Mouse (Mus musculus) limb, embryonic 14.5 days (tissue): ENCODE measurements around the gene Mpv17l2. TPM values are rescaled to one million over a fixed set of nuclear protein-coding genes. Genes with fewer than 3 reads are reported as not detected.

Source experiments
- ATAC-seq: fragments of 200-750 bp; cut with Nextera tagmentation; 2 replicates; pipeline ENCODE4 v1.8.0; 2017; ENCODE audit warnings: low read depth, moderate number of reproducible peaks, moderate TSS enrichment; ENCODE audit not compliant: low FRiP score
- DNase-seq: peaks from one replicate; pipeline ENCODE4 v3.0.0-alpha.2; 2015; ENCODE audit warnings: low spot score
- H3K27ac ChIP-seq: fragments of 300-500 bp; sonication (generic); replicated peaks from 2 replicates; pipeline ENCODE4 v1.5.1; 2014; ENCODE audit warnings: low read depth, mild to moderate bottlenecking, low read length, moderate library complexity, mixed read lengths
- H3K27me3 ChIP-seq: fragments of 300-500 bp; sonication (generic); 2 replicates; pipeline ENCODE4 v1.6.1; 2014; ENCODE audit warnings: low read length, mixed read lengths; ENCODE audit not compliant: control insufficient read depth, insufficient read depth
- H3K36me3 ChIP-seq: fragments of 300-500 bp; sonication (generic); 2 replicates; pipeline ENCODE4 v1.6.1; 2014; ENCODE audit warnings: mild to moderate bottlenecking, low read length, moderate library complexity, mixed read lengths; ENCODE audit not compliant: control insufficient read depth, insufficient read depth
- H3K4me1 ChIP-seq: fragments of 300-500 bp; sonication (generic); 2 replicates; pipeline ENCODE4 v1.6.1; 2014; ENCODE audit warnings: antibody characterized with exemption, low read length, mixed read lengths; ENCODE audit not compliant: control insufficient read depth, insufficient read depth
- H3K4me2 ChIP-seq: fragments of 300-500 bp; sonication (generic); replicated peaks from 2 replicates; pipeline ENCODE4 v1.6.1; 2014; ENCODE audit warnings: low read depth, mild to moderate bottlenecking, low read length, moderate library complexity; ENCODE audit not compliant: severe bottlenecking
- H3K4me3 ChIP-seq: fragments of 300-500 bp; sonication (generic); replicated peaks from 2 replicates; pipeline ENCODE4 v1.5.1; 2014; ENCODE audit warnings: low read length
- H3K9ac ChIP-seq: fragments of 300-500 bp; sonication (generic); 2 replicates; pipeline ENCODE4 v1.6.1; 2014; ENCODE audit warnings: mild to moderate bottlenecking, low read depth, low read length, moderate library complexity; ENCODE audit not compliant: severe bottlenecking
- H3K9me3 ChIP-seq: fragments of 300-500 bp; sonication (generic); 2 replicates; pipeline ENCODE4 v1.6.1; 2016; ENCODE audit warnings: low read length; ENCODE audit not compliant: control insufficient read depth
- POLR2A ChIP-seq: fragments of 200-500 bp; IDR thresholded peaks from 2 replicates; pipeline ENCODE4 v1.8.0; 2012; ENCODE audit warnings: inconsistent platforms, mild to moderate bottlenecking, moderate library complexity, borderline replicate concordance; ENCODE audit not compliant: insufficient read depth, insufficient read length; ENCODE audit errors: extremely low read depth
- WGBS: fragments of 180-500 bp; shearing (Covaris S2); extraction: QIAGEN DNeasy Blood & Tissue Kit; methylation state at CpG from one replicate; pipeline ENCODE4 v1.1.7; 2014; 5-methylcytosine and 5-hydroxymethylcytosine counted together
- polyA plus RNA-seq, 2 experiments: library from polyadenylated mRNA; depleted of rRNA in 1 of 2; stranded (reverse) in 1 of 2; unstranded in 1 of 2; fragments of >200 nt; fragmentation: Nextera tagmentation in 1 of 2; extraction: Ambion mirVana in 1 of 2; gene quantifications; 2 replicates each; pipeline versions ENCODE4 v1.2.1 to v1.2.3; 2012 to 2014

The Mpv17l2 gene
- polyA plus RNA-seq, 2 experiments: 27.7 to 40.3 TPM

GRCm38 (mm10) chr8:70773410-70773809 is 12.7 kb upstream of the Mpv17l2 start:
- Histone ChIP-seq H3K9ac (peak overlapping the region; percentile 36; the same call in 1 of the 2 replicates), H3K27ac (peak overlapping the region; percentile 68), H3K4me2 (peak overlapping the region; percentile 28; the same call in 1 of the 2 replicates), H3K27me3 (no peaks in the 10 kb centered on the region), H3K9me3 (no peaks in the 10 kb centered on the region), H3K4me3 (no peak overlapping the region; the same call in 1 of the 2 replicates), H3K4me1 (peaks cover 33% of the 10 kb centered on the region), H3K36me3 (peaks cover 65% of the 10 kb centered on the region)
- WGBS: 54% methylated on average over 5 of the region's 5 CpGs
- ATAC-seq (no peak), DNase-seq (no peak)
- TF ChIP-seq POLR2A: no peak

- no peak overlapping the region for H3K4me3 ChIP-seq
- no peak for TF ChIP-seq POLR2A
- DNase-seq: no peak
- H3K9ac ChIP-seq: no peak overlapping the region
- WGBS: 87% methylated on average over 9 of the region's 9 CpGs
- no peaks in the 10 kb centered on the region for H3K9me3 ChIP-seq
- no peaks in the 10 kb centered on the region for H3K27me3 ChIP-seq
- no peak for ATAC-seq
- 0 out of 2 replicates have a peak overlapping the region, but pooled peaks have one; percentile 28 for H3K4me2 ChIP-seq
- H3K36me3 ChIP-seq: peaks cover 65% of the 10 kb centered on the region
- peaks cover 31% of the 10 kb centered on the region for H3K4me1 ChIP-seq
- 0 out of 2 replicates have a peak overlapping the region, but pooled peaks have one; percentile 13 for H3K27ac ChIP-seq
These were observed 12.1 kb upstream of the Mpv17l2 start for GRCm38 (mm10) chr8:70772890-70773289.

GRCm38 (mm10) chr8:70772075-70772474 is 11.3 kb upstream of the Mpv17l2 start:
- Histone ChIP-seq H3K27ac (no peak overlapping the region), H3K4me1 (peaks cover 27% of the 10 kb centered on the region), H3K36me3 (peaks cover 65% of the 10 kb centered on the region), H3K9ac (no peak overlapping the region), H3K4me3 (no peak overlapping the region), H3K9me3 (no peaks in the 10 kb centered on the region), H3K27me3 (no peaks in the 10 kb centered on the region), H3K4me2 (no peak overlapping the region)
- no peak for ATAC-seq
- TF ChIP-seq POLR2A: no peak
- 96% methylated on average over 13 of the region's 13 CpGs for WGBS
- no peak for DNase-seq

- H3K4me3 ChIP-seq: no peak overlapping the region
- H3K27me3 ChIP-seq: no peaks in the 10 kb centered on the region
- no peak overlapping the region for H3K4me2 ChIP-seq
- no peak for ATAC-seq
- no peak for TF ChIP-seq POLR2A
- no peak for DNase-seq
- H3K9ac ChIP-seq: no peak overlapping the region
- H3K36me3 ChIP-seq: peaks cover 65% of the 10 kb centered on the region
- 82% methylated on average over 7 of the region's 7 CpGs for WGBS
- H3K4me1 ChIP-seq: peaks cover 35% of the 10 kb centered on the region
- no peak overlapping the region for H3K27ac ChIP-seq
- no peaks in the 10 kb centered on the region for H3K9me3 ChIP-seq
These were observed 10.5 kb upstream of the Mpv17l2 start for GRCm38 (mm10) chr8:70771217-70771616.

GRCm38 (mm10) chr8:70770748-70771147 is 10.0 kb upstream of the Mpv17l2 start:
- no peak overlapping the region for H3K9ac ChIP-seq
- no peaks in the 10 kb centered on the region for H3K9me3 ChIP-seq
- DNase-seq (no peak), ATAC-seq (no peak)
- WGBS: 98% methylated on average over 13 of the region's 13 CpGs
- TF ChIP-seq POLR2A: no peak
- H3K27ac ChIP-seq: no peak overlapping the region
- no peak overlapping the region for H3K4me3 ChIP-seq
- H3K36me3 ChIP-seq: peaks cover 65% of the 10 kb centered on the region
- H3K4me1 ChIP-seq: peaks cover 38% of the 10 kb centered on the region
- H3K4me2 ChIP-seq: no peak overlapping the region
- no peaks in the 10 kb centered on the region for H3K27me3 ChIP-seq

GRCm38 (mm10) chr8:70769858-70770257 is 9.1 kb upstream of the Mpv17l2 start:
- DNase-seq (no peak), ATAC-seq (no peak)
- H3K4me2 ChIP-seq: no peak overlapping the region
- H3K9ac ChIP-seq: no peak overlapping the region
- WGBS: 70% methylated on average over 12 of the region's 12 CpGs
- peaks cover 32% of the 10 kb centered on the region for H3K4me1 ChIP-seq
- no peak overlapping the region for H3K4me3 ChIP-seq
- no peak for TF ChIP-seq POLR2A
- H3K36me3 ChIP-seq: peaks cover 65% of the 10 kb centered on the region
- no peaks in the 10 kb centered on the region for H3K9me3 ChIP-seq
- H3K27ac ChIP-seq: no peak overlapping the region
- no peaks in the 10 kb centered on the region for H3K27me3 ChIP-seq
